Mouse (Mus musculus): Measurements from ENCODE around the gene 4930407I10Rik.

Gene 4930407I10Rik

DNA sequence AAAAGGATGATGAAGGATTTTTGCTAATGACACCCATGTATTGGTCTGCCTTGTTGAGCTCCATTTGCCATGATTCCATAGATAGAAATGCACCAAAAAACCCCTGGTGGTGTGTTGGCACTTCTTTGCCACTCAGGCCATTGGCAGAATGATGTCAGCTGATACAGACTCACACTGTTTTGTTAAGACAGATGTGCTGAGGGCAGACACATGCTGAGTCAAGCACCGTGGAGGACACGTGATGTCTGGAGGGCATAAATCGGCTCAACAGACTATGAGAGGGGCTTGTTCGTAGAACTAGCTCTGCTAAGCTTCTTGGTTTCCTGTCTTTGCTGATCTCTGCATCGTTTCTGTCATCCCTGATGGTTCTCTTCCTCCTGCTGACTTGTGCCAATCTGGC lies 6.4 kb upstream of the 4930407I10Rik start:
- DNase-seq (ENCODE audit: low spot score in 2 of 2), result no peak

- DNase-seq (ENCODE audit: low spot score in 2 of 2), result no peak
Observed at GRCm38 (mm10) chr15:82063909-82064308, 5.0 kb downstream of the 4930407I10Rik start.

GRCm38 (mm10) chr15:82065511-82065910 lies 6.6 kb downstream of the 4930407I10Rik start:
- peak in 1 of 2 experiments; percentile 89 for DNase-seq (ENCODE audit: low spot score in 2 of 2)

GRCm38 (mm10) chr15:82069898-82070297 lies 10.9 kb downstream of the 4930407I10Rik start, which contains the start of gene Mei1:
TSS of gene Mei1 (plus strand) at chr15:82069996.
- DNase-seq (ENCODE audit: low spot score in 2 of 2), result no peak

GRCm38 (mm10) chr15:82071816-82072469 lies 13.0 kb downstream of the 4930407I10Rik start:
- peak in 1 of 2 experiments; percentile 37 for DNase-seq (ENCODE audit: low spot score in 2 of 2)

DNA sequence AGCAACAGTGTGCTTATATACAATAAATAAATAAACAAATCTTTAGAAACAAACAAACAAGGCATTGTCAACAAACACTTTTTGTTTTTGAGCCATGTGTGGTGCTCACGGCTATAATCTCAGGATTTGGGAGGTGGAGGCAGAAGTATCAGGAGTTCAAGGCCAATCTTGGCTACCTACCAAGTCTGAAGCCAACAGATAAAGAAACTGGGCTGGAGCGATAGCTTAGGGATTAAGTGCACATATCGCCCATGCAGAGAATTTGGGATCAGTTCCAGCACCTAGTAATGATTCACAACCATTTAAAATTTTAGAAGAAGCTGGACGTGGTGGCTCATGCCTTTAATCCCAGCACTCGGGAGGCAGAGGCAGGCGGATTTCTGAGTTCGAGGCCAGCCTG lies 14.5 kb downstream of the 4930407I10Rik start:
- DNase-seq (ENCODE audit: low spot score in 2 of 2), result no peak

GRCm38 (mm10) chr15:82079883-82080282 lies 20.9 kb downstream of the 4930407I10Rik start:
- no peak for DNase-seq (ENCODE audit: low spot score in 2 of 2)

DNA sequence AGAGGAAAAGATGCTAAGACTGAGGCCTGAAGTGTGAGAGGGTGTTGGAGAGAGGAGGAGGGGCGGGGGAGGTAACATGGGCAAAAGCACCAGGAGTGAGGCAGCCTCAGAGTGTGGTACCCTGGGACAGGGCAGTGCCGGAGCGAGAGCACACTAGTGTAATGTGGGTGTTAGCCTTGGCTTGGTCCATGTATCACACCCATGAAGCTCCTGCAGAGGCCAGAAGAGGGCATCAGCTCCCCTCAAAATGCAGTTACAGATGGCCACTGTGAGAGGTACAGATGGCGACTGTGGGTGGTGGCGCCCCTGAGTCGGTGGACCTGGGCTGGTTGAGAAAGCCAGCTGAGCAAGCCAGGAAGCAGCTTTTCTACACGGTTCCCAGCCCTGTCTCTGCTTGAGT lies 22.2 kb downstream of the 4930407I10Rik start:
- DNase-seq (ENCODE audit: low spot score in 2 of 2), result peak in 1 of 2 experiments; percentile 82

DNA sequence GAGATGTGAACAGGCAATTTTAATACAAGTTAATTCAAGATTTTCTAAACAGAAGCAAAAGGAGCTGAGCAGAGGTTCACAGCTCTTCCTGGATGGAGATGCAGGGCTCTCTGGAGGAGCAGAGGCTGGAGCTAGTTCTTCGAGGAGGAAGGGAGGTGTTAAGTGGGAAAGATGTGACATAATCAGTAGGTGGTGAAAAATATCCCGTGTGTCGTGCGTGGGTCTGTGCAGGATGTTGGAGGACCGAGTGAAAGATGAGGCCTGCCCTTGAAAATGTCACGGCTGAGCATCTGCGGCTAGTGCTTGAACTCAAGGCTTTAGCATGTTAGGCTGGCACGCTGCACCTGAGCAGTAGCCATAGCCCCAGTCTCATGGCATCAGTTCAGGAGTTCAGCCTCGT lies 26.7 kb downstream of the 4930407I10Rik start:
- peak in 1 of 2 experiments; percentile 66 for DNase-seq (ENCODE audit: low spot score in 2 of 2)

DNA sequence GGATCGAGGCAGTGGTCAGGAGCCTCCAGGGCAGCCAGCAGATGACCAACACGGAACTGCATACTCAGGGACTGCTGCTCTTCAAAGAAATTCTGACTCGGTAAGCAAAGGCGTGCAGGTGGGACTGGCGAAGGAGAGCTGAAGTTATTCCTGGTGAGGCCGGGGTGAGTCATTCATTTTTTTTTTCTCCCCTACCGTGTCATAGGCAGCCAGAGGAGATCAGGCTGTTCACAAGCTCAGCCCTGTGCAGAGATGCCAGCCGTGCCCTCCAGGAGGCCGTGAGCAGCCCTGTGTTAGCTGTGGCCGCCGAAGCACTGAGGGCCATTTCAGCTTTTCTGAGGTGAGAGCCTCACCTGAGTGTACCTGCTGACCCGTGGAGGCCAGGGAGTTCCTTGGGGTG lies 27.2 kb downstream of the 4930407I10Rik start:
- peak in 1 of 2 experiments; percentile 53 for DNase-seq (ENCODE audit: low spot score in 2 of 2)

DNA sequence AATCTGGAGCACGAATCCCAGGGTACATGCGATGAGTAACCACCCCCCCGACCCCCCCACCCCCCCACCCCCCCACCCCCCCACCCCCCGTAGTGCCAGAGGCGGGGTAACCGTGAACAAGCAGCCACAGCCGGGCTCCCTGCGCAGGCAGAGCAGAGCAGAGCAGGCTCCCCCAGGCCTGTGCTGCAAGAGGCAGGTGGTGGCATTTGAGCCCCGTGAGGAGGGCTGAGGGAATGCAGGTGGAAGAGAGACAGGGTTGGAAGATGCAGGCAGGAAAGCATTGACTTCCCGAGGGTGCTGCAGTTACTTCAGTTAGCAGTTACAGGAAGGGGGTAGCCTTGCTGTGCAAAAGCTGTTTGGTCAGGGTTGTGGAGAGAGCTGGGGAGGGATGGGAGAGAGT lies 28.3 kb downstream of the 4930407I10Rik start:
- peak in 1 of 2 experiments; percentile 52 for DNase-seq (ENCODE audit: low spot score in 2 of 2)

DNA sequence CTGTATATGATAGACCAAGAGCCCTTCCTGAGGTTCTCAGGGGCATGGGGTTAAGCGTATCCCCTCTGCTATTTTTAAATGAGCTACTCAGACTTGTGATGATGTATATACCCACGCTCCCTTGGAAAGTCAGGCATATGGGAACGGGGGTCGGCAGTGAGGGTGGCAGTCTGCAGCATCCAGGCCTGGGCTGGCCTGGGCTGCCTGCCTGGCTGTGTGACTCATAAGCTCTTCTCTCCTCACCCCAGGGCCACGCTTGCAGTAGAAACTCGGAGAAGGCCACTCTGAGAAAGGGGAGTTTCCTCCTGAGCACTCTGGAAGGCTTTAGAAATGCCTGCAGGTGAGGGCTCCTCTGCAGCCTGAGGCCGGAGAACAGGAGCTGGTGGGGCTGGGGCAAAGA lies 32.1 kb downstream of the 4930407I10Rik start:
- no peak for DNase-seq (ENCODE audit: low spot score in 2 of 2)

- peak in 1 of 2 experiments; percentile 51 for DNase-seq (ENCODE audit: low spot score in 2 of 2)
Observed at GRCm38 (mm10) chr15:82106953-82107555, 48.1 kb downstream of the 4930407I10Rik start.

All from left cerebral cortex, adult 9 months (tissue).